Mouse (Mus musculus) heart, adult 18-20 months (tissue): ENCODE results near the gene Grk3. TPM values are rescaled to one million over a fixed set of nuclear protein-coding genes. Genes with fewer than 3 reads are reported as not detected.

ENCODE experiments used
- DNase-seq, 2 experiments: peaks; one replicate each; pipeline ENCODE4 v3.0.0; 2021 to 2022; ENCODE audit warnings: mixed read lengths in 1 of 2
- long read RNA-seq, 2 experiments: library from polyadenylated mRNA; stranded (forward); transcript quantifications; one replicate each; pipeline ENCODE4 v2.0.0; 2021
- total RNA-seq, 2 experiments: library from RNA; stranded (reverse); gene quantifications; 2 replicates each; pipeline ENCODE4 v1.2.3; 2021

Grk3 gene
- total RNA-seq = 1 to 10 TPM; 5.1 to 7.2 TPM
- long read RNA-seq, experiment 1, partial matches to known transcripts = 0 of 3 reads
- long read RNA-seq, experiment 1, other reads (novel, unspliced or antisense) = 3 of 3 reads
- long read RNA-seq, experiment 2, full-length matches to known transcripts = 2 of 5 reads
- long read RNA-seq, experiment 2, partial matches to known transcripts = 1 of 5 reads
- long read RNA-seq, experiment 2, other reads (novel, unspliced or antisense) = 2 of 5 reads

- DNase-seq = peak; percentile 51 to 68
Observed at GRCm38 (mm10) chr5:113015236-113016061, at the start of gene Grk3. TSS of gene Grk3 (minus strand) at chr5:113015791.

GRCm38 (mm10) chr5:113054308-113054707 is 38.7 kb upstream of the Grk3 start:
- DNase-seq = peak; percentile 71 to 90

GRCm38 (mm10) chr5:113050581-113051185 is 35.1 kb upstream of the Grk3 start:
- DNase-seq = no peak

GRCm38 (mm10) chr5:113049876-113050275 is 34.3 kb upstream of the Grk3 start:
- DNase-seq = no peak

GRCm38 (mm10) chr5:113045511-113046273 is 30.1 kb upstream of the Grk3 start:
- DNase-seq = no peak

- peak; percentile 63 to 71 for DNase-seq
Observed at GRCm38 (mm10) chr5:113043531-113043930, 27.9 kb upstream of the Grk3 start.

- DNase-seq = peak; percentile 38 to 52
Observed at GRCm38 (mm10) chr5:113041567-113042071, 26.0 kb upstream of the Grk3 start.

GRCm38 (mm10) chr5:113040776-113041175 is 25.2 kb upstream of the Grk3 start:
- DNase-seq = peak; percentile 29 to 38

GRCm38 (mm10) chr5:113038601-113039000 is 23.0 kb upstream of the Grk3 start:
- no peak for DNase-seq

- no peak for DNase-seq
Observed at GRCm38 (mm10) chr5:113035094-113036047, 19.8 kb upstream of the Grk3 start.

GRCm38 (mm10) chr5:113031201-113031754 is 15.7 kb upstream of the Grk3 start:
- no peak for DNase-seq

- no peak for DNase-seq
Observed at GRCm38 (mm10) chr5:113030082-113030481, 14.5 kb upstream of the Grk3 start.

- DNase-seq = no peak
Observed at GRCm38 (mm10) chr5:113026706-113027105, 11.1 kb upstream of the Grk3 start.

GRCm38 (mm10) chr5:113024154-113024764 is 8.7 kb upstream of the Grk3 start:
- DNase-seq = peak; percentile 49 to 55

GRCm38 (mm10) chr5:113018190-113018589 is 2.6 kb upstream of the Grk3 start:
- no peak for DNase-seq

GRCm38 (mm10) chr5:113017004-113017403 is 1.4 kb upstream of the Grk3 start:
- no peak for DNase-seq

GRCm38 (mm10) chr5:113014808-113015235 is 769 bp downstream of the Grk3 start:
- peak in 1 of 2 experiments; percentile 38 for DNase-seq

GRCm38 (mm10) chr5:113014111-113014807 is 1.3 kb downstream of the Grk3 start:
- no peak for DNase-seq

GRCm38 (mm10) chr5:113011926-113012325 is 3.7 kb downstream of the Grk3 start:
- no peak for DNase-seq
